Mouse (Mus musculus) G1E (cell line): ENCODE results near the gene Tac2.

ENCODE experiments used
- CTCF ChIP-seq: IDR thresholded peaks from 2 replicates; pipeline ENCODE4 v1.5.1; 2012; ENCODE audit warnings: low read depth, low read length, inconsistent platforms, mixed read lengths
- GATA1 ChIP-seq: IDR thresholded peaks from 2 replicates; pipeline ENCODE4 v1.6.1; 2012; ENCODE audit warnings: borderline replicate concordance, low read length, inconsistent platforms, mixed read lengths
- POLR2AphosphoS5 ChIP-seq: IDR thresholded peaks from 2 replicates; pipeline ENCODE4 v1.6.1; 2012; ENCODE audit warnings: low read depth, low read length, inconsistent platforms; ENCODE audit not compliant: insufficient replicate concordance
- TAL1 ChIP-seq: conservative IDR thresholded peaks from 2 replicates; pipeline ENCODE4 v1.6.1; 2012; ENCODE audit warnings: low read depth, low read length, inconsistent platforms, mixed read lengths

- TF ChIP-seq GATA1 = no peak
- TF ChIP-seq CTCF = no peak
- no peak for TF ChIP-seq TAL1
- TF ChIP-seq POLR2AphosphoS5 = no peak
These were observed 12.6 kb downstream of the Tac2 start for GRCm38 (mm10) chr10:127736916-127737315.
